In genomic region chr13:63301764-63302209, GRCm38 (mm10) we compare ENCODE assay signal across 12 mouse cellular contexts.
A peak's percentile ranks its signal among the peaks of the same experiment; 100 is the strongest.
DNase-seq lines count a peak whose midpoint lies in the region; ATAC-seq and TF ChIP-seq lines count a peak whose summit lies in the region.
"Had no signal": no experiment of that assay in that cellular context is flagged by ENCODE, and none has a peak within 500 bp of the region (broad histone marks: within the 10 kb centered on the region; RNA-seq: fewer than 3 reads in every experiment).

No protein-coding gene starts in this region.

- no peak for DNase-seq in embryonic facial prominence, embryonic 10.5 days (ENCODE audit: low spot score)
- DNase-seq in kidney, postnatal 0 days (ENCODE audit: low spot score), result peak; percentile 54
- DNase-seq in kidney, adult 9 months, result no peak
- peak; percentile 32 for DNase-seq in brain, embryonic 14.5 days (ENCODE audit: low read depth)
- DNase-seq in limb, embryonic 14.5 days (ENCODE audit: low spot score), result no peak
- no peak for DNase-seq in heart, adult 18-20 months
- no peak for DNase-seq in adipocyte (ENCODE audit: low spot score)
- DNase-seq: thymus, postnatal 36 days had no signal

- no peak for TF ChIP-seq CTCF in kidney, postnatal 0 days (IDR thresholded peaks at IDR 0.05; ENCODE audit: low read depth)
- TF ChIP-seq CTCF in brain, embryonic 14.5 days (IDR thresholded peaks at IDR 0.05; ENCODE audit: borderline replicate concordance, extremely low read depth, insufficient read depth, insufficient read length), result no peak

- no peak overlapping the region for H3K9ac ChIP-seq in embryonic facial prominence, embryonic 12.5 days
- no peak overlapping the region for H3K9ac ChIP-seq in kidney, postnatal 0 days (ENCODE audit: low read depth, low read length)
- H3K9ac ChIP-seq in limb, embryonic 14.5 days (ENCODE audit: low read depth, low read length, severe bottlenecking), result no peak overlapping the region
- H3K9ac ChIP-seq: forebrain, embryonic 12.5 days; liver, embryonic 14.5 days had no signal

- peaks cover 79% of the 10 kb centered on the region for H3K36me3 ChIP-seq in embryonic facial prominence, embryonic 12.5 days
- H3K36me3 ChIP-seq in embryonic facial prominence, embryonic 10.5 days (replicated peaks), result peaks cover 92% of the 10 kb centered on the region
- peaks cover 64% of the 10 kb centered on the region for H3K36me3 ChIP-seq in kidney, postnatal 0 days (ENCODE audit: insufficient read depth, low read length)
- peaks cover 86% of the 10 kb centered on the region for H3K36me3 ChIP-seq in limb, embryonic 14.5 days (ENCODE audit: control insufficient read depth, insufficient read depth, low read length)

- no peak overlapping the region for H3K4me2 ChIP-seq in embryonic facial prominence, embryonic 12.5 days (replicated peaks)
- H3K4me2 ChIP-seq in kidney, postnatal 0 days (ENCODE audit: low read length), result no peak overlapping the region
- H3K4me2 ChIP-seq in limb, embryonic 14.5 days (replicated peaks; ENCODE audit: low read depth, low read length, severe bottlenecking), result no peak overlapping the region
- H3K4me2 ChIP-seq: forebrain, embryonic 12.5 days had no signal

- H3K9me3 ChIP-seq in embryonic facial prominence, embryonic 12.5 days, result no peaks in the 10 kb centered on the region
- no peaks in the 10 kb centered on the region for H3K9me3 ChIP-seq in embryonic facial prominence, embryonic 10.5 days
- H3K9me3 ChIP-seq in kidney, postnatal 0 days (replicated peaks; ENCODE audit: low read length), result no peaks in the 10 kb centered on the region
- H3K9me3 ChIP-seq in limb, embryonic 14.5 days (ENCODE audit: control insufficient read depth, low read length), result no peaks in the 10 kb centered on the region
- H3K9me3 ChIP-seq: forebrain, embryonic 12.5 days had no signal

- H3K27me3 ChIP-seq in embryonic facial prominence, embryonic 12.5 days, result no peaks in the 10 kb centered on the region
- H3K27me3 ChIP-seq in embryonic facial prominence, embryonic 10.5 days (replicated peaks; ENCODE audit: low read depth, poor library complexity, severe bottlenecking), result no peaks in the 10 kb centered on the region
- no peaks in the 10 kb centered on the region for H3K27me3 ChIP-seq in kidney, postnatal 0 days (ENCODE audit: insufficient read depth, low read length)
- no peaks in the 10 kb centered on the region for H3K27me3 ChIP-seq in limb, embryonic 14.5 days (ENCODE audit: control insufficient read depth, insufficient read depth, low read length)
- H3K27me3 ChIP-seq: forebrain, embryonic 12.5 days had no signal

- H3K27ac ChIP-seq in embryonic facial prominence, embryonic 12.5 days, result peak overlapping the region; percentile 32; the same call in 1 of the 2 replicates
- no peak overlapping the region for H3K27ac ChIP-seq in embryonic facial prominence, embryonic 10.5 days (replicated peaks)
- peak overlapping the region; percentile 55 for H3K27ac ChIP-seq in kidney, postnatal 0 days
- peak overlapping the region; percentile 21; the same call in 1 of the 2 replicates for H3K27ac ChIP-seq in limb, embryonic 14.5 days (replicated peaks; ENCODE audit: low read depth, low read length)
- H3K27ac ChIP-seq: forebrain, embryonic 12.5 days; liver, embryonic 14.5 days; macrophage had no signal

- 47% methylated on average over 3 of the region's 3 CpGs for WGBS in embryonic facial prominence, embryonic 12.5 days
- 60% methylated on average over 3 of the region's 3 CpGs for WGBS in embryonic facial prominence, embryonic 10.5 days
- 26% methylated on average over 3 of the region's 3 CpGs for WGBS in kidney, postnatal 0 days
- 22% methylated on average over 3 of the region's 3 CpGs for WGBS in limb, embryonic 14.5 days

- H3K4me3 ChIP-seq in embryonic facial prominence, embryonic 12.5 days, result no peak overlapping the region
- H3K4me3 ChIP-seq in embryonic facial prominence, embryonic 10.5 days, result no peak overlapping the region
- no peak overlapping the region for H3K4me3 ChIP-seq in kidney, postnatal 0 days (replicated peaks; ENCODE audit: low read depth, low read length)
- no peak overlapping the region for H3K4me3 ChIP-seq in limb, embryonic 14.5 days (replicated peaks; ENCODE audit: low read length)
- H3K4me3 ChIP-seq: forebrain, embryonic 12.5 days had no signal

- H3K4me1 ChIP-seq in embryonic facial prominence, embryonic 12.5 days, result peaks cover 6% of the 10 kb centered on the region; the same call in 1 of the 2 replicates
- H3K4me1 ChIP-seq in embryonic facial prominence, embryonic 10.5 days, result peaks cover 30% of the 10 kb centered on the region
- H3K4me1 ChIP-seq in kidney, postnatal 0 days (replicated peaks; ENCODE audit: insufficient read depth, low read length), result peaks cover 26% of the 10 kb centered on the region; the same call in 1 of the 2 replicates
- peaks cover 23% of the 10 kb centered on the region for H3K4me1 ChIP-seq in limb, embryonic 14.5 days (ENCODE audit: control insufficient read depth, insufficient read depth, low read length)

- no peak for ATAC-seq in embryonic facial prominence, embryonic 12.5 days (ENCODE audit: insufficient number of reproducible peaks, insufficient read depth, low FRiP score, low TSS enrichment)
- peak; percentile 11; the same call in 1 of the 2 replicates for ATAC-seq in kidney, postnatal 0 days (replicated peaks; ENCODE audit: low FRiP score, low read depth)
- ATAC-seq in limb, embryonic 14.5 days (ENCODE audit: low FRiP score, low read depth), result peak; percentile 48

- no peak for TF ChIP-seq POLR2A in brain, embryonic 14.5 days (IDR thresholded peaks at IDR 0.05; ENCODE audit: borderline replicate concordance, extremely low read depth, insufficient read depth, insufficient read length, poor library complexity, severe bottlenecking)
- no peak for TF ChIP-seq POLR2A in limb, embryonic 14.5 days (IDR thresholded peaks at IDR 0.05; ENCODE audit: borderline replicate concordance, extremely low read depth, insufficient read depth, insufficient read length)

Comparison
In these comparisons a context has a peak if more than half of its experiments do, and no peak if none do; other contexts are left out.
1. DNase-seq: peak in kidney, postnatal 0 days (single experiment) and brain, embryonic 14.5 days (single experiment); none in embryonic facial prominence, embryonic 10.5 days (single experiment), kidney, adult 9 months (single experiment), limb, embryonic 14.5 days (single experiment), heart, adult 18-20 months (0 of 2) and adipocyte (single experiment).